Mouse (Mus musculus): ENCODE results near the gene Cyp8b1.

GRCm38 (mm10) chr9:121904319-121904718, 11.8 kb downstream of the Cyp8b1 start:
- TF ChIP-seq HCFC1 (IDR thresholded peaks at IDR 0.05; ENCODE audit: borderline replicate concordance, insufficient read depth, low read length), result no peak
- TF ChIP-seq ZNF384 (IDR thresholded peaks at IDR 0.05; ENCODE audit: low read depth, low read length), result no peak
- TF ChIP-seq ZC3H11A (IDR thresholded peaks at IDR 0.05; ENCODE audit: borderline replicate concordance, low read depth, low read length), result no peak
- no peak for TF ChIP-seq MAFK (IDR thresholded peaks at IDR 0.05; ENCODE audit: insufficient read depth, low read depth, low read length)

Data from ES-E14 (cell line).